Mouse (Mus musculus) bone marrow, adult 2 months (tissue): ENCODE data around the gene Pola1.

Experiments used
- CTCF ChIP-seq: fragments of 200-500 bp; IDR thresholded peaks from 2 replicates; pipeline ENCODE4 v1.5.1; 2011; ENCODE audit warnings: low read length, control low read depth; ENCODE audit not compliant: control insufficient read depth, insufficient read depth
- POLR2A ChIP-seq: fragments of 200-500 bp; IDR thresholded peaks from 2 replicates; pipeline ENCODE4 v1.6.1; 2011; ENCODE audit warnings: low read depth, mild to moderate bottlenecking, control low read depth, low read length, borderline replicate concordance; ENCODE audit not compliant: control insufficient read depth

- no peak for TF ChIP-seq CTCF
- no peak for TF ChIP-seq POLR2A
These were observed 343.6 kb downstream of the Pola1 start for GRCm38 (mm10) chrX:93288339-93288738.
